ENCODE assay signal across 9 mouse cellular contexts in the genomic region with DNA sequence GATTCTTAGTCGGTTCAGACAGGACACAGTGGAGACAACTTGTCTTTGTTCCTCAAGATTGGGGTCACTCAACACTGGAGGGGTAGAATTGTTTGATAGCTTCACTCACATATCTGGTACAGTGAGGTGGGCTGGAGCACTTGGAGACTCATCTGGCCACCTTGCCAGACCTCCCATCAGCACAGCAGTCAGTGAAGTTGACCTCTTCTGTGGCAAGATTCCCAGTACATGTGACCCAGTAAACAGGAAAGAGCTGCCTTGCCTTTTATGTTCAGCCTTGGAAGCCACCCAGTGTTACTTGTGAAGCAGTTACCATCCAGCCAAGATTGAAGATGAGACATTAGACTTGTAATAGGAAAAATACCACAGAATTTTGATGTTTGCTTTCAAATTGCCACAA. TPM values are rescaled to one million over a fixed set of nuclear protein-coding genes. Genes with fewer than 3 reads are reported as not detected.
A peak's percentile ranks its signal among the peaks of the same experiment; 100 is the strongest.
DNase-seq lines count a peak whose midpoint lies in the region; ATAC-seq lines count a peak whose summit lies in the region.
"Had no signal": no experiment of that assay in that cellular context is flagged by ENCODE, and none has a peak within 500 bp of the region (broad histone marks: within the 10 kb centered on the region; RNA-seq: fewer than 3 reads in every experiment).

No protein-coding gene starts in this region.

- H3K27ac ChIP-seq in heart, embryonic 12.5 days (ENCODE audit: poor library complexity, severe bottlenecking) = no peak overlapping the region
- H3K27ac ChIP-seq in heart, embryonic 15.5 days = no peak overlapping the region; the same call in 1 of the 2 replicates
- H3K27ac ChIP-seq in forebrain, embryonic 10.5 days = no peak overlapping the region

- peaks cover 78% of the 10 kb centered on the region for H3K36me3 ChIP-seq in heart, embryonic 12.5 days
- peaks cover 52% of the 10 kb centered on the region for H3K36me3 ChIP-seq in heart, embryonic 15.5 days
- H3K36me3 ChIP-seq in forebrain, embryonic 10.5 days (replicated peaks) = peaks cover 63% of the 10 kb centered on the region

- no peak overlapping the region for H3K4me2 ChIP-seq in heart, embryonic 12.5 days
- H3K4me2 ChIP-seq in heart, embryonic 15.5 days = no peak overlapping the region

- H3K4me1 ChIP-seq in heart, embryonic 12.5 days (replicated peaks) = 0 out of 2 replicates have a peak, but pooled peaks cover 5% of the 10 kb centered on the region
- H3K4me1 ChIP-seq in heart, embryonic 15.5 days (replicated peaks) = peaks cover 7% of the 10 kb centered on the region; the same call in 1 of the 2 replicates
- H3K4me1 ChIP-seq in forebrain, embryonic 10.5 days = no peaks in the 10 kb centered on the region

- WGBS in heart, embryonic 12.5 days = 58% methylated on average over 1 of the region's 1 CpGs
- 86% methylated on average over 1 of the region's 1 CpGs for WGBS in heart, embryonic 15.5 days
- 78% methylated on average over 1 of the region's 1 CpGs for WGBS in forebrain, embryonic 10.5 days

- no peak overlapping the region for H3K4me3 ChIP-seq in heart, embryonic 12.5 days
- no peak overlapping the region for H3K4me3 ChIP-seq in heart, embryonic 15.5 days
- no peak overlapping the region for H3K4me3 ChIP-seq in forebrain, embryonic 10.5 days

- no peaks in the 10 kb centered on the region for H3K9me3 ChIP-seq in heart, embryonic 12.5 days (replicated peaks)
- no peaks in the 10 kb centered on the region for H3K9me3 ChIP-seq in heart, embryonic 15.5 days (replicated peaks)
- no peaks in the 10 kb centered on the region for H3K9me3 ChIP-seq in forebrain, embryonic 10.5 days

- no peak overlapping the region for H3K9ac ChIP-seq in heart, embryonic 12.5 days
- no peak overlapping the region for H3K9ac ChIP-seq in heart, embryonic 15.5 days

- peak; percentile 88 to 92 for DNase-seq in heart, adult 18-20 months
- DNase-seq in cerebellum, adult 11 months = peak; percentile 17
- DNase-seq in left cerebral cortex, adult 11 months (ENCODE audit: low spot score) = peak; percentile 39
- DNase-seq in right cerebral cortex, postnatal 10 days (ENCODE audit: low spot score in 2 of 2) = peak; percentile 55 to 74
- DNase-seq in forebrain, embryonic 10.5 days (ENCODE audit: extremely low spot score, low spot score) = no peak
- DNase-seq in embryo, embryonic 10.5 days (ENCODE audit: low spot score) = no peak

- no peak for ATAC-seq in heart, embryonic 12.5 days (ENCODE audit: insufficient number of reproducible peaks, low FRiP score)
- 0 out of 2 replicates have a peak, but pooled peaks have one; percentile 43 for ATAC-seq in heart, embryonic 15.5 days (replicated peaks; ENCODE audit: insufficient number of reproducible peaks, insufficient read depth, low FRiP score, low read depth)

- H3K27me3 ChIP-seq in heart, embryonic 12.5 days (replicated peaks) = no peaks in the 10 kb centered on the region
- no peaks in the 10 kb centered on the region for H3K27me3 ChIP-seq in heart, embryonic 15.5 days
- no peaks in the 10 kb centered on the region for H3K27me3 ChIP-seq in forebrain, embryonic 10.5 days (ENCODE audit: poor library complexity, severe bottlenecking)

RNA-seq across cellular contexts. Expression of a gene that starts 8.3 kb away (rescaled TPM):
- total RNA-seq in heart, adult 18-20 months (2021) = 100 to 1,000 TPM; 413 to 428 TPM
- polyA plus RNA-seq in heart, embryonic 12.5 days (2016; fragmentation: Nextera tagmentation; extraction: Ambion mirVana) = 71.3 and 85.5 TPM in 2 replicates
- polyA plus RNA-seq in heart, embryonic 15.5 days (2015; fragmentation: Nextera tagmentation; extraction: Ambion mirVana) = 60.8 and 78.6 TPM in 2 replicates
- polyA plus RNA-seq in forebrain, embryonic 10.5 days (2016; fragmentation: Nextera tagmentation; extraction: Ambion mirVana) = 27.2 and 29.6 TPM in 2 replicates

RNA-seq across cellular contexts. Expression of a gene that starts 27.5 kb away (rescaled TPM):
- 10 to 100 TPM; 24.7 to 26.6 TPM for total RNA-seq in heart, adult 18-20 months (2021)
- 27.2 and 34.1 TPM in 2 replicates for polyA plus RNA-seq in heart, embryonic 12.5 days (2016; fragmentation: Nextera tagmentation; extraction: Ambion mirVana)
- polyA plus RNA-seq in heart, embryonic 15.5 days (2015; fragmentation: Nextera tagmentation; extraction: Ambion mirVana) = 25.6 and 29.5 TPM in 2 replicates
- polyA plus RNA-seq in forebrain, embryonic 10.5 days (2016; fragmentation: Nextera tagmentation; extraction: Ambion mirVana) = 45.2 and 46.5 TPM in 2 replicates

RNA-seq across cellular contexts. Expression of a gene that starts 45.5 kb away (rescaled TPM):
- not detected for total RNA-seq in heart, adult 18-20 months (2021)
- polyA plus RNA-seq in heart, embryonic 12.5 days (2016; fragmentation: Nextera tagmentation; extraction: Ambion mirVana) = not detected in 2 replicates
- not detected in 2 replicates for polyA plus RNA-seq in heart, embryonic 15.5 days (2015; fragmentation: Nextera tagmentation; extraction: Ambion mirVana)
- 0.16 TPM in 1 of 2 replicates, not detected in the other for polyA plus RNA-seq in forebrain, embryonic 10.5 days (2016; fragmentation: Nextera tagmentation; extraction: Ambion mirVana)
- polyA plus RNA-seq: limb, embryonic 14.5 days had no signal

Comparison
In these comparisons a context has a peak if more than half of its experiments do, and no peak if none do; other contexts are left out.
1. DNase-seq: peak in heart, adult 18-20 months (2 of 2), cerebellum, adult 11 months (single experiment), left cerebral cortex, adult 11 months (single experiment) and right cerebral cortex, postnatal 10 days (2 of 2); none in forebrain, embryonic 10.5 days (single experiment) and embryo, embryonic 10.5 days (single experiment).